Mouse (Mus musculus): ENCODE data around the gene Stk17b.
A peak's percentile ranks its signal among the peaks of the same experiment; 100 is the strongest.
"Not testable (repeated sequence)": the region's sequence is repeated elsewhere in the genome, so short reads cannot be mapped to it uniquely, and the experiment has no call there.

Stk17b gene

GRCm38 (mm10) chr1:53781311-53781710 lies 3.7 kb downstream of the Stk17b start:
- no peak for DNase-seq

GRCm38 (mm10) chr1:53776176-53776905 lies 8.7 kb downstream of the Stk17b start:
- peak; percentile 50 for DNase-seq

- DNase-seq = no peak
Measured at GRCm38 (mm10) chr1:53775545-53775944, 9.5 kb downstream of the Stk17b start.

GRCm38 (mm10) chr1:53775036-53775435 lies 10.0 kb downstream of the Stk17b start:
- no peak for DNase-seq

- no peak for DNase-seq
Measured at GRCm38 (mm10) chr1:53774571-53774970, 10.5 kb downstream of the Stk17b start.

- peak; percentile 76 for DNase-seq
Measured at GRCm38 (mm10) chr1:53773994-53774393, 11.0 kb downstream of the Stk17b start.

GRCm38 (mm10) chr1:53772967-53773366 lies 12.1 kb downstream of the Stk17b start:
- no peak for DNase-seq

GRCm38 (mm10) chr1:53771476-53771875 lies 13.5 kb downstream of the Stk17b start:
- no peak for DNase-seq

GRCm38 (mm10) chr1:53766112-53766511 lies 18.9 kb downstream of the Stk17b start:
- DNase-seq = no peak

- DNase-seq = no peak
Measured at GRCm38 (mm10) chr1:53757316-53757715, 27.7 kb downstream of the Stk17b start.

GRCm38 (mm10) chr1:53753501-53753900 lies 31.5 kb downstream of the Stk17b start:
- not testable (repeated sequence) for DNase-seq

- no peak for DNase-seq
Measured at GRCm38 (mm10) chr1:53751144-53751543, 33.9 kb downstream of the Stk17b start.

- not testable (repeated sequence) for DNase-seq
Measured at GRCm38 (mm10) chr1:53750697-53751096, 34.3 kb downstream of the Stk17b start.

GRCm38 (mm10) chr1:53749881-53750385 lies 35.1 kb downstream of the Stk17b start:
- DNase-seq = not testable (repeated sequence)

- peak; percentile 23 for DNase-seq
Measured at GRCm38 (mm10) chr1:53748571-53748970, 36.5 kb downstream of the Stk17b start.

GRCm38 (mm10) chr1:53746001-53746400 lies 39.0 kb downstream of the Stk17b start:
- no peak for DNase-seq

- DNase-seq = no peak
Measured at GRCm38 (mm10) chr1:53741742-53742458, 43.1 kb downstream of the Stk17b start.

GRCm38 (mm10) chr1:53740777-53741336 lies 44.2 kb downstream of the Stk17b start:
- no peak for DNase-seq

GRCm38 (mm10) chr1:53740077-53740776 lies 44.8 kb downstream of the Stk17b start:
- DNase-seq = not testable (repeated sequence)

- no peak for DNase-seq
Measured at GRCm38 (mm10) chr1:53736583-53736982, 48.4 kb downstream of the Stk17b start.

GRCm38 (mm10) chr1:53728489-53729225 lies 56.4 kb downstream of the Stk17b start:
- DNase-seq = no peak

GRCm38 (mm10) chr1:53726883-53727282 lies 58.1 kb downstream of the Stk17b start:
- DNase-seq = no peak
